Mouse (Mus musculus): Measurements from ENCODE around the gene Clstn3. TPM values are rescaled to one million over a fixed set of nuclear protein-coding genes. Genes with fewer than 3 reads are reported as not detected.

Clstn3 gene
- polyA plus RNA-seq, 1 experiment from 2014 or later, result 6.4 TPM

- ATAC-seq (replicated peaks; ENCODE audit: insufficient number of reproducible peaks, low FRiP score, low TSS enrichment, low read depth), result no peak
- Histone ChIP-seq H3K9ac (replicated peaks; ENCODE audit: low read length) (no peak overlapping the region), H3K4me1 (ENCODE audit: control insufficient read depth, insufficient read depth, low read length) (no peaks in the 10 kb centered on the region), H3K4me2 (ENCODE audit: low read depth, low read length) (no peak overlapping the region), H3K4me3 (ENCODE audit: low read depth, low read length) (no peak overlapping the region), H3K27ac (replicated peaks; ENCODE audit: low read depth, low read length) (no peak overlapping the region), H3K27me3 (ENCODE audit: control insufficient read depth, insufficient read depth, low read length) (no peaks in the 10 kb centered on the region), H3K36me3 (replicated peaks; ENCODE audit: control insufficient read depth, insufficient read depth, low read depth, low read length) (no peaks in the 10 kb centered on the region), H3K9me3 (replicated peaks; ENCODE audit: control insufficient read depth, low read length) (no peaks in the 10 kb centered on the region)
- WGBS, result 68% methylated on average over 6 of the region's 6 CpGs
- no peak for DNase-seq (ENCODE audit: low spot score)
These were observed 1.1 kb upstream of the Clstn3 start for GRCm38 (mm10) chr6:124465729-124466128.

- Histone ChIP-seq H3K4me1 (ENCODE audit: control insufficient read depth, insufficient read depth, low read length) (no peaks in the 10 kb centered on the region), H3K36me3 (replicated peaks; ENCODE audit: control insufficient read depth, insufficient read depth, low read depth, low read length) (no peaks in the 10 kb centered on the region), H3K9ac (replicated peaks; ENCODE audit: low read length) (no peak overlapping the region), H3K4me2 (ENCODE audit: low read depth, low read length) (peak overlapping the region; percentile 73; the same call in 1 of the 2 replicates), H3K9me3 (replicated peaks; ENCODE audit: control insufficient read depth, low read length) (no peaks in the 10 kb centered on the region), H3K4me3 (ENCODE audit: low read depth, low read length) (no peak overlapping the region; the same call in 1 of the 2 replicates), H3K27ac (replicated peaks; ENCODE audit: low read depth, low read length) (no peak overlapping the region), H3K27me3 (ENCODE audit: control insufficient read depth, insufficient read depth, low read length) (no peaks in the 10 kb centered on the region)
- 45% methylated on average over 6 of the region's 6 CpGs for WGBS
- ATAC-seq (replicated peaks; ENCODE audit: insufficient number of reproducible peaks, low FRiP score, low TSS enrichment, low read depth), result no peak
- no peak for DNase-seq (ENCODE audit: low spot score)
These were observed 705 bp upstream of the Clstn3 start for GRCm38 (mm10) chr6:124465299-124465698.

GRCm38 (mm10) chr6:124463881-124464291 is 708 bp downstream of the Clstn3 start:
- Histone ChIP-seq H3K36me3 (replicated peaks; ENCODE audit: control insufficient read depth, insufficient read depth, low read depth, low read length) (no peaks in the 10 kb centered on the region), H3K9me3 (replicated peaks; ENCODE audit: control insufficient read depth, low read length) (no peaks in the 10 kb centered on the region), H3K27me3 (ENCODE audit: control insufficient read depth, insufficient read depth, low read length) (no peaks in the 10 kb centered on the region), H3K9ac (replicated peaks; ENCODE audit: low read length) (peak overlapping the region; percentile 28), H3K27ac (replicated peaks; ENCODE audit: low read depth, low read length) (no peak overlapping the region), H3K4me3 (ENCODE audit: low read depth, low read length) (peak overlapping the region; percentile 39), H3K4me1 (ENCODE audit: control insufficient read depth, insufficient read depth, low read length) (no peaks in the 10 kb centered on the region), H3K4me2 (ENCODE audit: low read depth, low read length) (peak overlapping the region; percentile 73)
- ATAC-seq (replicated peaks; ENCODE audit: insufficient number of reproducible peaks, low FRiP score, low TSS enrichment, low read depth) (no peak), DNase-seq (ENCODE audit: low spot score) (no peak)
- WGBS, result 27% methylated on average over 8 of the region's 8 CpGs

GRCm38 (mm10) chr6:124459388-124459787 is 5.2 kb downstream of the Clstn3 start:
- H3K36me3 ChIP-seq (replicated peaks; ENCODE audit: control insufficient read depth, insufficient read depth, low read depth, low read length), result no peaks in the 10 kb centered on the region
- H3K27me3 ChIP-seq (ENCODE audit: control insufficient read depth, insufficient read depth, low read length), result no peaks in the 10 kb centered on the region
- H3K9me3 ChIP-seq (replicated peaks; ENCODE audit: control insufficient read depth, low read length), result no peaks in the 10 kb centered on the region
- DNase-seq (ENCODE audit: low spot score) (no peak), ATAC-seq (replicated peaks; ENCODE audit: insufficient number of reproducible peaks, low FRiP score, low TSS enrichment, low read depth) (no peak)
- H3K4me1 ChIP-seq (ENCODE audit: control insufficient read depth, insufficient read depth, low read length), result no peaks in the 10 kb centered on the region
- H3K27ac ChIP-seq (replicated peaks; ENCODE audit: low read depth, low read length), result no peak overlapping the region
- H3K4me2 ChIP-seq (ENCODE audit: low read depth, low read length), result no peak overlapping the region
- WGBS, result 88% methylated on average over 4 of the region's 4 CpGs
- H3K9ac ChIP-seq (replicated peaks; ENCODE audit: low read length), result no peak overlapping the region
- H3K4me3 ChIP-seq (ENCODE audit: low read depth, low read length), result no peak overlapping the region

GRCm38 (mm10) chr6:124458505-124458904 is 6.1 kb downstream of the Clstn3 start:
- Histone ChIP-seq H3K4me3 (ENCODE audit: low read depth, low read length) (no peak overlapping the region), H3K4me2 (ENCODE audit: low read depth, low read length) (no peak overlapping the region), H3K36me3 (replicated peaks; ENCODE audit: control insufficient read depth, insufficient read depth, low read depth, low read length) (no peaks in the 10 kb centered on the region), H3K27ac (replicated peaks; ENCODE audit: low read depth, low read length) (no peak overlapping the region), H3K4me1 (ENCODE audit: control insufficient read depth, insufficient read depth, low read length) (no peaks in the 10 kb centered on the region), H3K9me3 (replicated peaks; ENCODE audit: control insufficient read depth, low read length) (no peaks in the 10 kb centered on the region), H3K9ac (replicated peaks; ENCODE audit: low read length) (no peak overlapping the region), H3K27me3 (ENCODE audit: control insufficient read depth, insufficient read depth, low read length) (no peaks in the 10 kb centered on the region)
- DNase-seq (ENCODE audit: low spot score), result no peak
- 92% methylated on average over 11 of the region's 11 CpGs for WGBS
- no peak for ATAC-seq (replicated peaks; ENCODE audit: insufficient number of reproducible peaks, low FRiP score, low TSS enrichment, low read depth)

- no peak overlapping the region for H3K9ac ChIP-seq (replicated peaks; ENCODE audit: low read length)
- 88% methylated on average over 5 of the region's 5 CpGs for WGBS
- H3K4me3 ChIP-seq (ENCODE audit: low read depth, low read length), result no peak overlapping the region
- ATAC-seq (replicated peaks; ENCODE audit: insufficient number of reproducible peaks, low FRiP score, low TSS enrichment, low read depth) (no peak), DNase-seq (ENCODE audit: low spot score) (no peak)
- H3K36me3 ChIP-seq (replicated peaks; ENCODE audit: control insufficient read depth, insufficient read depth, low read depth, low read length), result no peaks in the 10 kb centered on the region
- no peaks in the 10 kb centered on the region for H3K4me1 ChIP-seq (ENCODE audit: control insufficient read depth, insufficient read depth, low read length)
- no peaks in the 10 kb centered on the region for H3K9me3 ChIP-seq (replicated peaks; ENCODE audit: control insufficient read depth, low read length)
- H3K27ac ChIP-seq (replicated peaks; ENCODE audit: low read depth, low read length), result no peak overlapping the region
- H3K4me2 ChIP-seq (ENCODE audit: low read depth, low read length), result no peak overlapping the region
- H3K27me3 ChIP-seq (ENCODE audit: control insufficient read depth, insufficient read depth, low read length), result no peaks in the 10 kb centered on the region
These were observed 6.8 kb downstream of the Clstn3 start for GRCm38 (mm10) chr6:124457827-124458226.

GRCm38 (mm10) chr6:124456243-124456642 is 8.4 kb downstream of the Clstn3 start:
- H3K4me3 ChIP-seq (ENCODE audit: low read depth, low read length), result no peak overlapping the region
- H3K9me3 ChIP-seq (replicated peaks; ENCODE audit: control insufficient read depth, low read length), result no peaks in the 10 kb centered on the region
- no peak overlapping the region for H3K9ac ChIP-seq (replicated peaks; ENCODE audit: low read length)
- H3K36me3 ChIP-seq (replicated peaks; ENCODE audit: control insufficient read depth, insufficient read depth, low read depth, low read length), result no peaks in the 10 kb centered on the region
- H3K27ac ChIP-seq (replicated peaks; ENCODE audit: low read depth, low read length), result no peak overlapping the region
- DNase-seq (ENCODE audit: low spot score) (no peak), ATAC-seq (replicated peaks; ENCODE audit: insufficient number of reproducible peaks, low FRiP score, low TSS enrichment, low read depth) (no peak)
- H3K27me3 ChIP-seq (ENCODE audit: control insufficient read depth, insufficient read depth, low read length), result no peaks in the 10 kb centered on the region
- H3K4me1 ChIP-seq (ENCODE audit: control insufficient read depth, insufficient read depth, low read length), result no peaks in the 10 kb centered on the region
- H3K4me2 ChIP-seq (ENCODE audit: low read depth, low read length), result no peak overlapping the region
- 85% methylated on average over 5 of the region's 5 CpGs for WGBS

GRCm38 (mm10) chr6:124453756-124454155 is 10.8 kb downstream of the Clstn3 start:
- H3K27ac ChIP-seq (replicated peaks; ENCODE audit: low read depth, low read length), result no peak overlapping the region
- no peaks in the 10 kb centered on the region for H3K36me3 ChIP-seq (replicated peaks; ENCODE audit: control insufficient read depth, insufficient read depth, low read depth, low read length)
- H3K4me3 ChIP-seq (ENCODE audit: low read depth, low read length), result no peak overlapping the region
- no peaks in the 10 kb centered on the region for H3K9me3 ChIP-seq (replicated peaks; ENCODE audit: control insufficient read depth, low read length)
- no peaks in the 10 kb centered on the region for H3K4me1 ChIP-seq (ENCODE audit: control insufficient read depth, insufficient read depth, low read length)
- no peaks in the 10 kb centered on the region for H3K27me3 ChIP-seq (ENCODE audit: control insufficient read depth, insufficient read depth, low read length)
- 50% methylated on average over 4 of the region's 4 CpGs for WGBS
- H3K4me2 ChIP-seq (ENCODE audit: low read depth, low read length), result no peak overlapping the region
- ATAC-seq (replicated peaks; ENCODE audit: insufficient number of reproducible peaks, low FRiP score, low TSS enrichment, low read depth), result no peak
- DNase-seq (ENCODE audit: low spot score), result peak; percentile 7
- H3K9ac ChIP-seq (replicated peaks; ENCODE audit: low read length), result no peak overlapping the region

Data from embryonic facial prominence, embryonic 11.5 days (tissue).